Mouse (Mus musculus): ENCODE results near the gene Asic2. TPM values are rescaled to one million over a fixed set of nuclear protein-coding genes. Genes with fewer than 3 reads are reported as not detected.
A peak's percentile ranks its signal among the peaks of the same experiment; 100 is the strongest.

The Asic2 gene
- polyA plus RNA-seq, 1 experiment: 39.7 TPM

- WGBS: 80% methylated on average over 2 of the region's 2 CpGs
- TF ChIP-seq POLR2A (IDR thresholded peaks at IDR 0.05; ENCODE audit: borderline replicate concordance, insufficient read depth, low read length) (no peak), CTCF (IDR thresholded peaks at IDR 0.05; ENCODE audit: borderline replicate concordance, insufficient read depth, low read depth, low read length) (no peak)
These were observed 1063.7 kb downstream of the Asic2 start for GRCm38 (mm10) chr11:80904559-80904958.

DNA sequence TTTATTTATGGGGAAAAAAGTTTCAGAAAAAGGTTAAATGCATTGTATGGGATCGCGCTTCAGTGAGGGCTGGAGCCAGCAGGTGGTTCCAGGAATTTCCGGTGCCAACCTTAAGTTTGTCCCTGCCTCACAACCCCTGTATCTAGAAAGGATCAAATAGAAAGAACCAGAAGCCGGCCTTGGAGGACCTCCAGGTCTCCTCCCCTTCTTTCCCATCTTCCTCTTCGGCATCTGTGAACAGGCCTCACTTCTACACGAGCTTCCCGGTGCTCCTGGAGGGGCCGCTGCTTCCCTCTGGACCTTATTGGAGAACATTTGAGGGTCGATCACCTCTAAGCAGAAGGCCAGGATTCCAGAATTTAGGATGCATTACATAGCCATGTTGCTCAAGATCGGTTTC lies 1064.8 kb downstream of the Asic2 start:
- no peak for TF ChIP-seq POLR2A (IDR thresholded peaks at IDR 0.05; ENCODE audit: borderline replicate concordance, insufficient read depth, low read length)
- TF ChIP-seq CTCF (IDR thresholded peaks at IDR 0.05; ENCODE audit: borderline replicate concordance, insufficient read depth, low read depth, low read length): no peak

More at GRCm38 (mm10) chr11:80904559-80904958, 1063.7 kb downstream of the Asic2 start:
- Histone ChIP-seq H3K4me3 (replicated peaks; ENCODE audit: insufficient read depth, low read depth, low read length) (no peak overlapping the region), H3K27me3 (ENCODE audit: control insufficient read depth, insufficient read depth, low read length) (no peaks in the 10 kb centered on the region), H3K4me1 (ENCODE audit: control insufficient read depth, insufficient read depth, low read length) (no peaks in the 10 kb centered on the region; the same call in 1 of the 2 replicates), H3K27ac (ENCODE audit: insufficient read depth, low read length) (no peak overlapping the region)
- DNase-seq: no peak

DNA sequence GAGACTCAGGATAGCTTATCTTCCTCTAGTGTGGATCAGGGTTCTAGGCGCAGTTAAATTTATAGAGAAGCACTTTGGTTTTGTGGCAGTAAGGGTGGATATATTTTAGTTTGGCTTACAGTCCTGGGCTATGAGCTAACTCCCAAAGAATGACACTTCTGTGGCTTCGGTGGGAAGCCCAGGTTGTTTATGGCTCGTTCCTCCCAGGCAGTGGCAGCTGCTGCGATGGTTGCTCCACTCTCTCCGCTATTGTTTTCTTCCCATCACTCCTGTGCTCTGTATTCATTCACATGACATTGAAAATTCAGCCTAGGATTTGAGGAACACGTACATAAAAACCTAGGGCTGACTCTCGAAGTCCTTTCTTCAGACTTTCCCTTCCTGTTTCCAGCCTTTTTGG lies 1065.6 kb downstream of the Asic2 start:
- 71% methylated on average over 7 of the region's 7 CpGs for WGBS
- H3K4me3 ChIP-seq (replicated peaks; ENCODE audit: insufficient read depth, low read depth, low read length): no peak overlapping the region
- H3K27ac ChIP-seq (ENCODE audit: insufficient read depth, low read length): no peak overlapping the region
- DNase-seq: no peak
- H3K27me3 ChIP-seq (ENCODE audit: control insufficient read depth, insufficient read depth, low read length): no peaks in the 10 kb centered on the region
- no peak for TF ChIP-seq POLR2A (IDR thresholded peaks at IDR 0.05; ENCODE audit: borderline replicate concordance, insufficient read depth, low read length)
- TF ChIP-seq CTCF (IDR thresholded peaks at IDR 0.05; ENCODE audit: borderline replicate concordance, insufficient read depth, low read depth, low read length): no peak
- H3K4me1 ChIP-seq (ENCODE audit: control insufficient read depth, insufficient read depth, low read length): no peaks in the 10 kb centered on the region

More for the DNA sequence above, 1064.8 kb downstream of the Asic2 start:
- H3K27me3 ChIP-seq (ENCODE audit: control insufficient read depth, insufficient read depth, low read length): no peaks in the 10 kb centered on the region
- no peaks in the 10 kb centered on the region; the same call in 1 of the 2 replicates for H3K4me1 ChIP-seq (ENCODE audit: control insufficient read depth, insufficient read depth, low read length)
- no peak for DNase-seq
- no peak overlapping the region for H3K4me3 ChIP-seq (replicated peaks; ENCODE audit: insufficient read depth, low read depth, low read length)
- 73% methylated on average over 10 of the region's 10 CpGs for WGBS
- no peak overlapping the region for H3K27ac ChIP-seq (ENCODE audit: insufficient read depth, low read length)

- Histone ChIP-seq H3K27me3 (ENCODE audit: control insufficient read depth, insufficient read depth, low read length) (no peaks in the 10 kb centered on the region), H3K4me3 (replicated peaks; ENCODE audit: insufficient read depth, low read depth, low read length) (no peak overlapping the region), H3K4me1 (ENCODE audit: control insufficient read depth, insufficient read depth, low read length) (0 out of 2 replicates have a peak, but pooled peaks cover 2% of the 10 kb centered on the region), H3K27ac (ENCODE audit: insufficient read depth, low read length) (no peak overlapping the region)
- WGBS: 92% methylated on average over 4 of the region's 4 CpGs
- DNase-seq: no peak
- TF ChIP-seq POLR2A (IDR thresholded peaks at IDR 0.05; ENCODE audit: borderline replicate concordance, insufficient read depth, low read length) (no peak), CTCF (IDR thresholded peaks at IDR 0.05; ENCODE audit: borderline replicate concordance, insufficient read depth, low read depth, low read length) (no peak)
These were observed 1067.7 kb downstream of the Asic2 start for GRCm38 (mm10) chr11:80900555-80900954.

GRCm38 (mm10) chr11:80895853-80896252 lies 1072.4 kb downstream of the Asic2 start:
- H3K27ac ChIP-seq (ENCODE audit: insufficient read depth, low read length): no peak overlapping the region
- 0 out of 2 replicates have a peak, but pooled peaks cover 2% of the 10 kb centered on the region for H3K4me1 ChIP-seq (ENCODE audit: control insufficient read depth, insufficient read depth, low read length)
- H3K27me3 ChIP-seq (ENCODE audit: control insufficient read depth, insufficient read depth, low read length): no peaks in the 10 kb centered on the region
- peak in 1 of 2 experiments; percentile 61 for DNase-seq
- WGBS: 38% methylated on average over 3 of the region's 3 CpGs
- no peak overlapping the region for H3K4me3 ChIP-seq (replicated peaks; ENCODE audit: insufficient read depth, low read depth, low read length)
- TF ChIP-seq CTCF (IDR thresholded peaks at IDR 0.05; ENCODE audit: borderline replicate concordance, insufficient read depth, low read depth, low read length) (no peak), POLR2A (IDR thresholded peaks at IDR 0.05; ENCODE audit: borderline replicate concordance, insufficient read depth, low read length) (no peak)

- peaks cover 22% of the 10 kb centered on the region for H3K4me1 ChIP-seq (ENCODE audit: control insufficient read depth, insufficient read depth, low read length)
- H3K27me3 ChIP-seq (ENCODE audit: control insufficient read depth, insufficient read depth, low read length): no peaks in the 10 kb centered on the region
- no peak overlapping the region for H3K27ac ChIP-seq (ENCODE audit: insufficient read depth, low read length)
- no peak overlapping the region for H3K4me3 ChIP-seq (replicated peaks; ENCODE audit: insufficient read depth, low read depth, low read length)
- DNase-seq: no peak
- no peak for TF ChIP-seq CTCF (IDR thresholded peaks at IDR 0.05; ENCODE audit: borderline replicate concordance, insufficient read depth, low read depth, low read length)
- TF ChIP-seq POLR2A (IDR thresholded peaks at IDR 0.05; ENCODE audit: borderline replicate concordance, insufficient read depth, low read length): no peak
- 64% methylated on average over 7 of the region's 7 CpGs for WGBS
These were observed 1078.8 kb downstream of the Asic2 start for GRCm38 (mm10) chr11:80889336-80890063.

GRCm38 (mm10) chr11:80887021-80887420 lies 1081.2 kb downstream of the Asic2 start:
- H3K27me3 ChIP-seq (ENCODE audit: control insufficient read depth, insufficient read depth, low read length): no peaks in the 10 kb centered on the region
- H3K4me1 ChIP-seq (ENCODE audit: control insufficient read depth, insufficient read depth, low read length): peaks cover 31% of the 10 kb centered on the region
- H3K4me3 ChIP-seq (replicated peaks; ENCODE audit: insufficient read depth, low read depth, low read length): no peak overlapping the region
- 8% methylated on average over 3 of the region's 3 CpGs for WGBS
- DNase-seq: peak; percentile 42 to 68
- no peak overlapping the region for H3K27ac ChIP-seq (ENCODE audit: insufficient read depth, low read length)
- TF ChIP-seq POLR2A (IDR thresholded peaks at IDR 0.05; ENCODE audit: borderline replicate concordance, insufficient read depth, low read length) (no peak), CTCF (IDR thresholded peaks at IDR 0.05; ENCODE audit: borderline replicate concordance, insufficient read depth, low read depth, low read length) (no peak)

DNA sequence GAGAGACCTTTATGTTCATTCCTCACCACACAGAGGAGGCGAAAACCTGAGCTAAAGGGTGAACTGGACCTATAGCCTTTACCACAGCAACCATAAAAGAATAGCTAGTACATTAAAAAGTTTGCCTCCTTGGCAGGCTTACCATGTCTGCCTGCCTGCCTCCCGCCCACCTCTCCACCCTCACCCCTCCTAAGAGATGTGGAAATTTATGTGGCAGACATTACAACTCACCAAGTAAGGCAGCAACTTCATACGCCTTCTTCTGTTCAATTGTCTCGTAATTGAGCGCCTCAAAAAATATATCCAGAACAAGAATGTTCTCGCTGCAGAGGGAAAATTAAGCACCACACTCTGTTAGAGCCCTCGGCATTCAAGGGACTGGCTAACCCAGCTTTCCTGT lies 1081.9 kb downstream of the Asic2 start:
- no peak overlapping the region for H3K4me3 ChIP-seq (replicated peaks; ENCODE audit: insufficient read depth, low read depth, low read length)
- WGBS: 94% methylated on average over 7 of the region's 7 CpGs
- DNase-seq: no peak
- H3K4me1 ChIP-seq (ENCODE audit: control insufficient read depth, insufficient read depth, low read length): peaks cover 31% of the 10 kb centered on the region
- H3K27ac ChIP-seq (ENCODE audit: insufficient read depth, low read length): no peak overlapping the region
- H3K27me3 ChIP-seq (ENCODE audit: control insufficient read depth, insufficient read depth, low read length): no peaks in the 10 kb centered on the region
- TF ChIP-seq CTCF (IDR thresholded peaks at IDR 0.05; ENCODE audit: borderline replicate concordance, insufficient read depth, low read depth, low read length) (no peak), POLR2A (IDR thresholded peaks at IDR 0.05; ENCODE audit: borderline replicate concordance, insufficient read depth, low read length) (no peak)
